Mouse (Mus musculus) heart, embryonic 13.5 days (tissue): ENCODE results near the gene Arhgap15. TPM values are rescaled to one million over a fixed set of nuclear protein-coding genes. Genes with fewer than 3 reads are reported as not detected.
"Not testable (repeated sequence)": the region's sequence is repeated elsewhere in the genome, so short reads cannot be mapped to it uniquely, and the experiment has no call there.

ENCODE experiments used
- ATAC-seq: fragments of 200-750 bp; cut with Nextera tagmentation; 2 replicates; pipeline ENCODE4 v1.8.0; 2017; ENCODE audit warnings: moderate TSS enrichment; ENCODE audit not compliant: insufficient number of reproducible peaks, low FRiP score, low TSS enrichment; ENCODE audit errors: extremely low read depth
- H3K27ac ChIP-seq: fragments of 300-500 bp; sonication (generic); replicated peaks from 2 replicates; pipeline ENCODE4 v1.5.1; 2015; ENCODE audit warnings: moderate library complexity, mild to moderate bottlenecking, inconsistent platforms
- H3K27me3 ChIP-seq: fragments of 300-500 bp; sonication (generic); replicated peaks from 2 replicates; pipeline ENCODE4 v1.6.1; 2015; ENCODE audit warnings: mild to moderate bottlenecking, inconsistent platforms
- H3K36me3 ChIP-seq: fragments of 300-500 bp; sonication (generic); 2 replicates; pipeline ENCODE4 v1.6.1; 2015; ENCODE audit warnings: mild to moderate bottlenecking, inconsistent platforms
- H3K4me1 ChIP-seq: fragments of 300-500 bp; sonication (generic); 2 replicates; pipeline ENCODE4 v1.6.1; 2015; ENCODE audit warnings: inconsistent platforms
- H3K4me2 ChIP-seq: fragments of 300-500 bp; sonication (generic); 2 replicates; pipeline ENCODE4 v1.6.1; 2015; ENCODE audit warnings: inconsistent platforms, mild to moderate bottlenecking, moderate library complexity
- H3K4me3 ChIP-seq: fragments of 300-500 bp; sonication (generic); 2 replicates; pipeline ENCODE4 v1.5.1; 2015; ENCODE audit warnings: moderate library complexity, mild to moderate bottlenecking, inconsistent platforms
- H3K9ac ChIP-seq: fragments of 300-500 bp; sonication (generic); 2 replicates; pipeline ENCODE4 v1.6.1; 2015; ENCODE audit warnings: inconsistent platforms, mild to moderate bottlenecking, moderate library complexity
- H3K9me3 ChIP-seq: fragments of 300-500 bp; sonication (generic); 2 replicates; pipeline ENCODE4 v1.6.1; 2016; ENCODE audit warnings: inconsistent platforms
- whole genome bisulfite sequencing: fragments of 180-500 bp; shearing (Covaris S2); methylation state at CpG from one replicate; pipeline ENCODE4 v1.1.7; 2015; ENCODE audit warnings: mixed read lengths; 5-methylcytosine and 5-hydroxymethylcytosine counted together
- polyA plus RNA-seq: library from polyadenylated mRNA; unstranded; fragments of >200 nt; fragmentation: Nextera tagmentation; extraction: Ambion mirVana; gene quantifications from 2 replicates; pipeline ENCODE4 v1.2.1, GENCODE M21; 2015

The Arhgap15 gene
- polyA plus RNA-seq: 0.39 and 0.87 TPM in 2 replicates

DNA sequence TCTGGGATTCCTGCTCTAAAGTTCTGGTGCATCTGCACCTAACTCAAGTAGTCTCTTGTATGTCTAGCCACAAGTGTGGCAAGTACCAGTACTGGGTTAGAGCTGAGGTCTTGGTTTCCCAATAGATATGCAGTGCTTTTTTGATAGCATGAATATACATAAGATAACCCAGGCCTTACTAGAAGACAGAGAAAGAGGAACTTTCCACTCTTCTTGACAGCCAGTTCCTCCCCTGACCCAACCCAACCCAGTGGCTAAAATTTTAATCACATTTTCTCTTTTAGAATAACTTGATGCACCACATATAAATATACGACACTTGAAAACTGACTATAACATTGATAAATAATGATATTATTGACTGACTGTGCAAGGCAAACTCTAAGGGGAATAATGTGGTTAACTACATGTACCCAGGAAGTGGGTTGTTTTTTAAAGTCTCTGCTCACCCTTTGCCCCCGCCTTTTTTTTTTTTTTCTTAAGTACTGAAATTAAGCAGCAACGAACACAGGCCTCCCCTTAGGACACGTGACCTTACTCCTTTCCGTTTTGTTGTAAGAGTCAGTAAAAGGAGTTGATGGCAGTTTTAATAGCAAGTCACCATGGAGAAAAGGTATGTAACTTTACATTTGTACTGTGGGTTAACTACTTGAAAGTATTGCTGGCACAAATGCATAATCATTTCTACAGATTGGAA lies at the start of gene Arhgap15:
Arhgap15 (plus strand) TSS at position 538 of the 697 bp plus-strand sequence.
- Histone ChIP-seq H3K4me1 (no peaks in the 10 kb centered on the region), H3K9ac (no peak within 1 kb of the TSS), H3K27ac (no peak within 1 kb of the TSS), H3K4me2 (no peak within 1 kb of the TSS), H3K27me3 (no peaks in the 10 kb centered on the region), H3K9me3 (no peaks in the 10 kb centered on the region), H3K4me3 (no peak within 1 kb of the TSS), H3K36me3 (no peaks in the 10 kb centered on the region)
- 70% methylated on average over 5 of the region's 5 CpGs for WGBS
- no peak for ATAC-seq

DNA sequence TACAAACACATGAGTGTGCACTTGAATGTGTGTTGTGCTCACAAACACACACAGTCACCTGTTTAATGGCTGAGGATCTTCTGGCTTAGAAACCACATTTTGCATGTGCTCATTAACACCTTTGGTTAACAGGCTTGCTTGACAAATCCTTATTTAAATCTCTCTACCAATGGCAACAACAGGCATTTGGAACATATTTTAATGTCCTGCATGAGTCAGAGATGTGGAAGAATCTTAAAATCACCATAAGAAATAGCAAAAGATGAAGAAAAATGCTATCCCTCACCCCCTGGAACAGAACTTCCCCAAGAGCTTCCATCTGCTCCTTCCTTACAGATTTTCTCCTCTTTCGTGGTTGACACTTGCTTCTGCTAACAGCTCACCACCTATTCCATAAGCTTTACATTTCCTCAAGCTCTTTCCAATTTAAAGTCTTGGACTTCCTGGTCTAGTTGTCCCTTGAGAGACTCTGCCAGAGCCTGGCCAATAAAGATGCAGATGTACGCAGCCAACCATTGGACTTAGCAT lies 35.9 kb upstream of the Arhgap15 start:
- H3K9ac ChIP-seq: no peak overlapping the region
- 75% methylated on average over 2 of the region's 2 CpGs for WGBS
- H3K36me3 ChIP-seq: no peaks in the 10 kb centered on the region
- H3K4me1 ChIP-seq: no peaks in the 10 kb centered on the region
- H3K4me3 ChIP-seq: no peak overlapping the region
- H3K27me3 ChIP-seq: no peaks in the 10 kb centered on the region
- H3K4me2 ChIP-seq: no peak overlapping the region
- no peak for ATAC-seq
- H3K27ac ChIP-seq: no peak overlapping the region
- no peaks in the 10 kb centered on the region for H3K9me3 ChIP-seq

DNA sequence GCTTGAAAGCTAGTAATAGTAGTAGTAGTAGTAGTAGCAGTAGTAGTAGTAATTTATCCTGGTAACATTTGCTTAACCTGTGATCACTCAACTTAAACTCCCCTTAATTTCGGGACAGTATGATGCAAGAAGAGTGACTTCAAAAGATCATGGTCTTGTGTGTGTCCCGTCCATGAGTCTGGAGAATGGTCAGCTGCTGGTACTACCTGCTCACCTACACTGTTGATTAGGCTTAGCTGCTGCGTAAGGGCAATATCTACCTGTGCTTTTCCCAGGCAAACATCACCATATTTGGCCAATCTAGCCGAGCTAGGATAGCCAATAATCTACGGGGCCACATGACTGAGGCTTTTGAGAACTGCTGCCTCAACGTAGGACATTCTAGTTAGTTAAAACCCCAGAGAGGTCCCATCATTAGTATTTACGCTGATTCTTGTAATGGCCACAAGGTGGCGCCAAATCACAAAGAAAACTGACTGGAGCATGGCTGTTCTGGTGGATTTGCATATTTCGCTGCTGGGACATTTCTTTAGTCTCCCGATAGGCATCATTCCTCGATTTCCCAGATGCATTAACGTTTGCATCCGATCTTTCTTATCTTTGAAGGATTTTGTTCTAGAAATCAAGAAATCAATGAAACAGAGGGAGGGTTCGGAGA lies 26.0 kb upstream of the Arhgap15 start:
- Histone ChIP-seq H3K4me3 (peak overlapping the region; percentile 32), H3K4me1 (peaks cover 4% of the 10 kb centered on the region), H3K36me3 (no peaks in the 10 kb centered on the region), H3K27me3 (0 out of 2 replicates have a peak, but pooled peaks cover 3% of the 10 kb centered on the region), H3K27ac (no peak overlapping the region), H3K9ac (peak overlapping the region; percentile 63), H3K4me2 (peak overlapping the region; percentile 66), H3K9me3 (no peaks in the 10 kb centered on the region)
- 15% methylated on average over 14 of the region's 14 CpGs for WGBS
- no peak for ATAC-seq

DNA sequence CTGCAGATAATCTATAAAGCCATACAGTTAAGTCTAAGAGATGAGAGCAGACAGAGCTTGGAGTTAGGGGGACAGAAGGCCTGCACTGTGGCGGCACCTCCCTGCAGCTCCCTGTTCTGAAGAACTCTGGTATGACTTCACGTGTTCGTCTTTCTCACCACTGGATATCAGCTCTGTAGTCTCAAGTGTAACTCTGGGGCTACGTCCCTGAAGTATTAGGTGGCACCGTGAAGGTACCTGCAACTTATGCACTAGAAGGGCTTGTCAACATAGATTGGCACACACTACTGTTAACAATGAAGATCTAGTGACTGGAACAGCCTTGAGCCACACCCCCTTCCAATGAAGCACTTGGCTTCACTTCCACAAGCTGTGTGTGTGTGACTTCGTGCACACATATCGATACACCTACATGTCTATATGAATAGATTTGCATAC lies 25.5 kb upstream of the Arhgap15 start:
- Histone ChIP-seq H3K27ac (no peak overlapping the region), H3K9ac (peak overlapping the region; percentile 63), H3K4me3 (peak overlapping the region; percentile 32), H3K9me3 (no peaks in the 10 kb centered on the region), H3K4me1 (peaks cover 4% of the 10 kb centered on the region), H3K36me3 (no peaks in the 10 kb centered on the region), H3K27me3 (0 out of 2 replicates have a peak, but pooled peaks cover 3% of the 10 kb centered on the region), H3K4me2 (peak overlapping the region; percentile 66)
- no peak for ATAC-seq
- WGBS: 54% methylated on average over 7 of the region's 7 CpGs

DNA sequence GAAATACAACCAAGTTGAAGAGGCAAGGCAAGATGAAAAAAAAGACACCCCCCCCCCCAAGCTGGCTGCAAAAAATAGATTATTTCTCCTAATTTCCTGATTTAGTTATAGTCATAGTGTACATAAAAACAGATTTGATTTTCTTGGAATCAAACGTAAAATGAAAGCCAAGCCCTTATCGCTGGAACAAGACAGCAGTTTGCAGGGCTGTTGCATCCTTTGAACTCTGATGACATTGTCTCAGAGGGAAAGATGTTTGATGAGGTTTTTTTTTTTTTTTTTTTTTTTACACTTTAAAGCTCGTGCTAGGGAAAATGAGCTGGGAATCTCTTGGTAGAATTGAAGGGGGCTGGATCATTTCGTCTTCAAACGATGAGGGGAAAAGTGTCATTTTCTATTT lies 21.4 kb upstream of the Arhgap15 start:
- no peak for ATAC-seq
- Histone ChIP-seq H3K36me3 (no peaks in the 10 kb centered on the region), H3K4me1 (peaks cover 4% of the 10 kb centered on the region), H3K9ac (no peak overlapping the region), H3K9me3 (no peaks in the 10 kb centered on the region), H3K27me3 (0 out of 2 replicates have a peak, but pooled peaks cover 3% of the 10 kb centered on the region), H3K27ac (no peak overlapping the region), H3K4me2 (no peak overlapping the region), H3K4me3 (no peak overlapping the region)
- WGBS: 68% methylated on average over 5 of the region's 5 CpGs

DNA sequence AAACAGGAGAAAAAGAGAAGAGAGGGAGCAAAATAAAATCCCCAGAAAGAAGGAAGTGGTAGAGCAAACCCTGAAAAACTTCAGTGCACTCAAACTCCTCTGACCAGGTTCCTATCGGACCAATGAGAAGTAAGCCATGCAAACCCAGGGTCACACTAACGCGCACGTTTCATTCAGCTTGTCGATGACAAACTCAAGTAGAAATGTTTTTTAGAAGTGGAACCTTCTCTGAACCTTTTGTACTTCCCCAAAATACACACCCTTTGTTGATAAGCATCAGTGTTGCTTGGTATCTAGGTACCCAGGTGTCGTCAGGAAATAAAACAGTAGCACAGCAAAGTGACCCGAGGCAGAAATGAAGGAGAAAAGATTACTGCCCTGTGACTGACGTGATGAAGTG lies 20.9 kb upstream of the Arhgap15 start:
- Histone ChIP-seq H3K9me3 (no peaks in the 10 kb centered on the region), H3K27ac (no peak overlapping the region), H3K9ac (no peak overlapping the region), H3K4me1 (peaks cover 4% of the 10 kb centered on the region), H3K27me3 (0 out of 2 replicates have a peak, but pooled peaks cover 3% of the 10 kb centered on the region), H3K36me3 (no peaks in the 10 kb centered on the region), H3K4me3 (no peak overlapping the region), H3K4me2 (no peak overlapping the region)
- WGBS: 43% methylated on average over 8 of the region's 8 CpGs
- ATAC-seq: no peak

DNA sequence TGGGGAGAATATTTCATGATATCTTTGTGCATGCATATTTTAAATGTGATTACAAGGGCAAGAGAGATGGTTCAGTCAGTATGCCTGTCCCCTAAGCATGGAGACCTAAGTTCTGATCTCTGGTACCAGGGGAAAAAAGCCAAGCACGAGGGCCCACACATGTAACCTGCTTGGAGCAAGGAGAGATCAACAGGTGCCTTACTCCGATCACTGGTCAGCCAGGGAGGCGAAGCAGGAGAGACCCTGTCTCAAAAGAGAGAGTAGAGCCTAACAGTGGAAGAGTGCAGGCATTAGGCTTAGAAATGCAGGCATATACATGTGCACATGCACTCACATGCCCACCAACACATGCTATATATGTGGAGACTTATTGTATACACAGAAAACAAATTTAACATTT lies 19.8 kb upstream of the Arhgap15 start:
- no peak for ATAC-seq
- 87% methylated on average over 3 of the region's 3 CpGs for WGBS
- no peaks in the 10 kb centered on the region for H3K9me3 ChIP-seq
- H3K9ac ChIP-seq: no peak overlapping the region
- no peaks in the 10 kb centered on the region for H3K36me3 ChIP-seq
- H3K27me3 ChIP-seq: 0 out of 2 replicates have a peak, but pooled peaks cover 3% of the 10 kb centered on the region
- H3K4me1 ChIP-seq: no peaks in the 10 kb centered on the region
- no peak overlapping the region for H3K27ac ChIP-seq
- H3K4me2 ChIP-seq: no peak overlapping the region
- H3K4me3 ChIP-seq: no peak overlapping the region

DNA sequence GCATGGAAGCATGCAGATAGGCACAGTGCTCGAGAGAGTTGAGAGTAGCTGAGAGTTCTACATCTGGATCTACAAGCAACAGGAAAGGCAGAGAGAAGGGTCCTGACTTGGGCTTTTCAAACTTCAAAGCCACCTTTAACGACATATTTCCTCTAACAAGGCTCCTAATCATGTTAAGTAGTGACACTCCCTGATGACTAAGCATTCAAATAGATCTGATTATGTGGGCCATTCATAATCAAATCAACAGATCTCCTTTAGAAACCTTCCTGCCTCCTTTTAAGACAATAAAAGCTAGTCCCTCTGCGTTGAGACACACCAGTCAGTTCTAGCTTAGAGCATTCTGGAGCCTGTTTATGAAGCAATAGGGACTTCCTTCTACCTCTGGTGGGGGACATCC lies 16.2 kb upstream of the Arhgap15 start:
- no peaks in the 10 kb centered on the region for H3K27me3 ChIP-seq
- no peak overlapping the region for H3K9ac ChIP-seq
- WGBS: 39% methylated on average over 3 of the region's 3 CpGs
- no peak for ATAC-seq
- no peak overlapping the region for H3K4me3 ChIP-seq
- H3K9me3 ChIP-seq: no peaks in the 10 kb centered on the region
- H3K27ac ChIP-seq: no peak overlapping the region
- no peaks in the 10 kb centered on the region for H3K36me3 ChIP-seq
- H3K4me2 ChIP-seq: no peak overlapping the region
- no peaks in the 10 kb centered on the region for H3K4me1 ChIP-seq

DNA sequence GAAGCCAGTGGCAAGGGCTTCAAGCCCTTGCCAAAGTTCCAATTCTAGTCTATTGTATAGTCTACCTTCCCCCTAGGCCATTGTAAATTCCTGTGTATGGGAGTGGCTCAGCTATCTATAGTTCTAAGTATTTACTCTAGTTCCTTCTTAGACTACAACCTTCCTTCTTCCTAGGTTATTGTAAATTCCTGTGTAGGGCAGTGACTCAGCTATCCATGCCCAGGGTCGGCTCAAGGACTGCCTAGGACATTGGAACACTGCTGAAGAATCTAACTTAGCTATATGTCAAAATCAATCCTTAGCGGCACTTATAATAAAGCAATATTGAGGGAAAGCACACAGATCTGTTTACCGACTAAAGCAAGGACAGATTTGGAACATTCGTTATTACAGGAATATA lies 13.6 kb upstream of the Arhgap15 start:
- H3K4me2 ChIP-seq, H3K36me3 ChIP-seq, H3K9me3 ChIP-seq, H3K27ac ChIP-seq, H3K4me1 ChIP-seq, H3K4me3 ChIP-seq, H3K9ac ChIP-seq, ATAC-seq, H3K27me3 ChIP-seq: not testable (repeated sequence)
- 82% methylated on average over 4 of the region's 4 CpGs for WGBS

DNA sequence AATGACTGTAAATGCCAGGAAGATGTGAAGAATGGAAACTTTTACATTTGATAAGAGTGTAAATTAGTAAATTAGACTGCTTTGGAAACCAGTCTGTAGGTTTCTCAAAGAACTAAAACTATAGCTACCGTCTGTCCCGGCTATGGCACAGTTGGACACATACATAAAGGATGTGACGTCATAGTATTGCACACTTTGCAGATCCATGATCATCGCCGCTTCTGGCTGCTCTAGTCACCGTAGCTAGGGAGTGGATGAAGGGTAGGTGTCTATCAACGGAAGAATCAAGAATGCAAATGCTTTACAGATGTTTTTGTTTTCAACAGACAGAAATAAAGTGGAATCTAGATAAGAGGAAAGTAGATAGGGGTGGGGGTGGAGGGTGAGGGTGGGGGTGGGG lies 11.1 kb upstream of the Arhgap15 start:
- ATAC-seq: no peak
- Histone ChIP-seq H3K9me3 (no peaks in the 10 kb centered on the region), H3K4me1 (no peaks in the 10 kb centered on the region), H3K27ac (no peak overlapping the region), H3K9ac (no peak overlapping the region), H3K4me3 (no peak overlapping the region), H3K36me3 (no peaks in the 10 kb centered on the region), H3K27me3 (no peaks in the 10 kb centered on the region), H3K4me2 (no peak overlapping the region)
- WGBS: 81% methylated on average over 7 of the region's 7 CpGs

DNA sequence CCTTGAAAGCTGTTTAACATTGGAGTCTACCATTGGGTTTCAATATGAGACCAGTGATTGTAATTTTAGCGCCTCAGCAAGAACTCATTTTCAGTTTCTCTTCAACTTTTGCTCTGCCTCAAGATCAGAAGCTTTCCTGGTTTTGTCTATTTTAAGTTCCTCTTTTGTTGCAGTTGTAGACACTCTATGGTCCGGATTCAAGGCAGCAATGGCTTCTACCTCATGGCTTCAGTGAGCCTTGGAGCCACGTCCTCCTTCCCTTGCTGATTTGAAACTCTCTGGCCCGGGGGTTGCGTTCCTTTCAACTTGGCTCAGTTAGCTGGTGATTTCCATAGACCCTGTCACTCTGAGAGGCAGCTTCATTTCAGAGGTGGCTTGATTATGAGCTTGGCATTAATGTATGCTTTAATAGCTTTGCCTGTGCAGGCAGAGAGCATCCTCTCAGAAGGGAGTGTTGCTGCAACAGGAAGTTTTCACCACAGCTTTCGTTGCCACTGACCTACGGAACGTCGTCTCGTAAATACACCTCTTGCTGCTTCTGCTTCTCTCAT lies 10.0 kb upstream of the Arhgap15 start:
- H3K27ac ChIP-seq: no peak overlapping the region
- no peak overlapping the region for H3K4me3 ChIP-seq
- no peaks in the 10 kb centered on the region for H3K27me3 ChIP-seq
- 79% methylated on average over 10 of the region's 10 CpGs for WGBS
- H3K36me3 ChIP-seq: no peaks in the 10 kb centered on the region
- no peak for ATAC-seq
- no peaks in the 10 kb centered on the region for H3K4me1 ChIP-seq
- no peaks in the 10 kb centered on the region for H3K9me3 ChIP-seq
- no peak overlapping the region for H3K9ac ChIP-seq
- no peak overlapping the region for H3K4me2 ChIP-seq
